Mouse (Mus musculus) myocyte (in vitro differentiated cells): ENCODE measurements around the gene Dnajc17. TPM values are rescaled to one million over a fixed set of nuclear protein-coding genes. Genes with fewer than 3 reads are reported as not detected.
A peak's percentile ranks its signal among the peaks of the same experiment; 100 is the strongest.

Experiments
- H3K27me3 ChIP-seq: one replicate; pipeline ENCODE4 v1.6.1; 2011; ENCODE audit not compliant: control insufficient read depth, insufficient read depth, insufficient read length
- H3K36me3 ChIP-seq: one replicate; pipeline ENCODE4 v1.6.1; 2011; ENCODE audit not compliant: control insufficient read depth, insufficient read depth
- H3K4me2 ChIP-seq: one replicate; pipeline ENCODE4 v1.6.1; 2011; ENCODE audit warnings: low read depth, control low read depth
- H3K4me3 ChIP-seq: one replicate; pipeline ENCODE4 v1.5.1; 2011; ENCODE audit warnings: mild to moderate bottlenecking, control low read depth, moderate library complexity
- H3K79me2 ChIP-seq: one replicate; pipeline ENCODE4 v1.6.1; 2011; ENCODE audit not compliant: control insufficient read depth, insufficient read depth
- H3ac ChIP-seq: one replicate; pipeline ENCODE4 v1.6.1; 2011; ENCODE audit not compliant: control insufficient read depth, insufficient read length
- CEBPB ChIP-seq: IDR thresholded peaks from 2 replicates; pipeline ENCODE4 v1.6.1; 2011; ENCODE audit warnings: mild to moderate bottlenecking, moderate library complexity; ENCODE audit not compliant: poor library complexity, insufficient read depth, severe bottlenecking
- E2F4 ChIP-seq: IDR thresholded peaks from one replicate; pipeline ENCODE4 v1.6.1; 2011; ENCODE audit warnings: mild to moderate bottlenecking, control low read depth, moderate library complexity; ENCODE audit not compliant: insufficient read depth
- MAX ChIP-seq: IDR thresholded peaks from one replicate; pipeline ENCODE4 v1.6.1; 2011; ENCODE audit warnings: low read depth, mild to moderate bottlenecking, control low read depth
- MYOD1 ChIP-seq, 3 experiments: IDR thresholded peaks; one replicate each; pipeline ENCODE4 v1.6.1; 2011; ENCODE audit warnings: control low read depth in 2 of 3, low read depth in 2 of 3, mild to moderate bottlenecking in 2 of 3, moderate library complexity in 1 of 3; ENCODE audit not compliant: insufficient read length in 2 of 3, control insufficient read depth in 1 of 3
- MYOG ChIP-seq, 3 experiments: IDR thresholded peaks; one replicate each; pipeline ENCODE4 v1.6.1; 2011; ENCODE audit warnings: control low read depth in 2 of 3, low read depth in 2 of 3, mild to moderate bottlenecking in 2 of 3; ENCODE audit not compliant: insufficient read length in 2 of 3, control insufficient read depth in 1 of 3, insufficient read depth in 1 of 3
- POLR2A ChIP-seq: IDR thresholded peaks from one replicate; pipeline ENCODE4 v1.6.1; 2011; ENCODE audit warnings: low read depth, mild to moderate bottlenecking, control low read depth, moderate library complexity; ENCODE audit not compliant: insufficient read length
- POLR2AphosphoS2 ChIP-seq: IDR thresholded peaks from one replicate; pipeline ENCODE4 v1.6.1; 2011; ENCODE audit warnings: low read depth, control low read depth; ENCODE audit not compliant: insufficient read length
- REST ChIP-seq: IDR thresholded peaks from one replicate; pipeline ENCODE4 v1.6.1; 2011; ENCODE audit warnings: mild to moderate bottlenecking, control low read depth, moderate library complexity; ENCODE audit not compliant: insufficient read depth, insufficient read length
- SRF ChIP-seq: IDR thresholded peaks from one replicate; pipeline ENCODE4 v1.6.1; 2011; ENCODE audit warnings: low read depth; ENCODE audit not compliant: control insufficient read depth, insufficient read length
- TCF12 ChIP-seq: IDR thresholded peaks from one replicate; pipeline ENCODE4 v1.6.1; 2011; ENCODE audit warnings: mild to moderate bottlenecking, control low read depth; ENCODE audit not compliant: poor library complexity, insufficient read depth, severe bottlenecking
- TCF3 ChIP-seq: IDR thresholded peaks from one replicate; pipeline ENCODE4 v1.6.1; 2011; ENCODE audit warnings: low read depth, control low read depth; ENCODE audit not compliant: insufficient read length
- USF1 ChIP-seq: IDR thresholded peaks from one replicate; pipeline ENCODE4 v1.6.1; 2011; ENCODE audit warnings: low read depth, mild to moderate bottlenecking, control low read depth, moderate library complexity
- polyA plus RNA-seq: library from polyadenylated mRNA; unstranded; fragments of >200 nt; fragmentation: generic; extraction: Trizol; gene quantifications from one replicate; pipeline ENCODE4 v1.2.1, GENCODE M21; 2012; ENCODE audit warnings: missing spikeins

Dnajc17 gene
- polyA plus RNA-seq, 1 experiment, result 17.2 TPM

- peak overlapping the region; percentile 25 for H3K4me2 ChIP-seq
- H3K4me3 ChIP-seq, result no peak overlapping the region
- no peaks in the 10 kb centered on the region for H3K36me3 ChIP-seq
- TF ChIP-seq REST, result no peak
- no peak for TF ChIP-seq POLR2A
- TF ChIP-seq TCF12, result no peak
- no peak for TF ChIP-seq USF1
- no peak for TF ChIP-seq POLR2AphosphoS2
- no peak for TF ChIP-seq MYOD1 (IDR thresholded peaks at IDR 0.05; ENCODE audit: control insufficient read depth in 1 of 3, insufficient read length in 2 of 3, low read depth in 2 of 3)
- TF ChIP-seq TCF3, result no peak
- no peak overlapping the region for H3ac ChIP-seq
- no peaks in the 10 kb centered on the region for H3K79me2 ChIP-seq
- H3K27me3 ChIP-seq, result no peaks in the 10 kb centered on the region
Measured at GRCm38 (mm10) chr2:119170282-119170681, 38.3 kb downstream of the Dnajc17 start.

DNA sequence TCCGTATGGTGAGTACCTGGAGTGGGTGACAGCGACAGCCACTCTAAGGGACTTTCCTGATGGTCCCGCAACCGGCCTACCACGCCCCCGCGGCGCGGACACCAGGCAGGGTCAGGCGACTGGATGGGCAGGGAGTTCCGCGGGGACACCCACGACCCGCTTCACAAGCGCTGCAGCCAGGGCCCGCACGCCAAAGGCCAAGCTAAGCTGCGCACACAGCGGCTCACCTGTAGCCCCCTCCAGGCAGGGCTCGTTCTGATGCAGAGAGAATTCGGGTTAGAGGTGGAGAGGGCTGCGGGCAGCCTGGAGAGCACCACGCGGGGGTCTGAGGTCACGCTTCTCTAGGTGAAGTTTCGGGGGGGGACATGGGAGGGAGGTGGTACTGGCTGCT lies 40.7 kb downstream of the Dnajc17 start:
- no peaks in the 10 kb centered on the region for H3K27me3 ChIP-seq
- no peaks in the 10 kb centered on the region for H3K36me3 ChIP-seq
- no peaks in the 10 kb centered on the region for H3K79me2 ChIP-seq
- peak overlapping the region; percentile 14 for H3ac ChIP-seq
- H3K4me2 ChIP-seq, result peak overlapping the region; percentile 98
- no peak for TF ChIP-seq REST
- no peak for TF ChIP-seq SRF
- no peak for TF ChIP-seq POLR2AphosphoS2
- no peak for TF ChIP-seq CEBPB
- no peak for TF ChIP-seq MYOD1 (IDR thresholded peaks at IDR 0.05; ENCODE audit: control insufficient read depth in 1 of 3, insufficient read length in 2 of 3, low read depth in 2 of 3)
- TF ChIP-seq TCF12, result no peak
- H3K4me3 ChIP-seq, result peak overlapping the region; percentile 47

DNA sequence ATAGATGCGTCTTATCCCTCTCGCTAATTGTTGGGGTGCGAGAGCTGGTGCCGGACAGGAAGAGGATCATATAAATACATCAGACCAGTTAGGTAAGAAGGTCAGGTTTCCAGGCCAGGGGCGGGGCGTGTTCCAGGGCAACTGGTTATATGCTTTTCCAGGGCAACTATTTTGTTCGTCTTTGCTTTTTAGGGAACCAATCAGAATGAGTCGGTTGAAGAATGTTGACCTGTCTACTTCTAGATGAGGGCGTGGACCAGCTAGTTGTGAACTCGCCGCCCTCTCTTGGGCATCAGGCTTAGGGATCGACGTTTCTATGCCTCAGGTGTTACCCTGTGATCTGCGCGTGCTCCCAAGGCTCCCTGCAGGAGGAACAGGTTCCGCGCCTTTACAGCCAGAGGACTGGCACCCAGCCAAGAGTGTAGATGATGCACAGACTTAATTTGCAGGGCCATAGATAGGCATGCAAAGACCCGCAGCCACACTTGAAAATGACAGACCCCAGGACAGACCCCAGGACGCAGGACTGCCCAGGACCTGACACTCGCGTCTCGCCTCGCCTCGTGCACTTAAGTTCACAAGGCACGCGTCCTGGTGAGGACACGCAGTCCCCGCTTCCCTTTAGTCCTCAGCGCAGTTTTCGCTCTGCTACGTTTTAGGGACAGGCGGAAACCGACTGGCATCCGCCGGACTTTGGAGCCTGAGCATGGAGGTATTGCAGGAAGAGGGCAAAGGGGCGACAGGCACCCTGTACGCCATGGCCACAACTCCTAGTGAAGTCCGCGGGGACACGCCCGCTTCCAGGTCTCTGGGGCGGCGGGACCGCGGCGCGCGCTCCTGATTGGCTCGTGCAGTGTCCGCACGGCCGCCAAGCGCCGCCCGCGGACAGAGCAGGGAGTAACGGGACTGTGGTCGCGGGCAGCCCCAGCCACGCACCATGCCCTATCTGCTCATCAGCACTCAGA lies 41.4 kb downstream of the Dnajc17 start, which contains the start of gene Gchfr:
Gene Gchfr, plus strand, starts transcription at position 873 of the 965 bp plus-strand sequence.
- peak within 1 kb of the TSS; percentile 14 for H3ac ChIP-seq
- TF ChIP-seq POLR2AphosphoS2 (peak; percentile 63), POLR2A (peak; percentile 73), TCF3 (no peak), CEBPB (no peak), MYOG (IDR thresholded peaks at IDR 0.05; ENCODE audit: control insufficient read depth in 1 of 3, insufficient read depth in 1 of 3, insufficient read length in 2 of 3, low read depth in 2 of 3) (no peak), REST (no peak)
- peak within 1 kb of the TSS; percentile 98 for H3K4me2 ChIP-seq
- H3K4me3 ChIP-seq, result peak within 1 kb of the TSS; percentile 47
- H3K36me3 ChIP-seq, result no peaks in the 10 kb centered on the region
- H3K79me2 ChIP-seq, result no peaks in the 10 kb centered on the region
- H3K27me3 ChIP-seq, result no peaks in the 10 kb centered on the region

- no peaks in the 10 kb centered on the region for H3K36me3 ChIP-seq
- no peak for TF ChIP-seq CEBPB
- TF ChIP-seq REST, result no peak
- TF ChIP-seq POLR2A, result no peak
- no peak for TF ChIP-seq USF1
- TF ChIP-seq MAX, result no peak
- no peak for TF ChIP-seq TCF3
- TF ChIP-seq MYOD1 (IDR thresholded peaks at IDR 0.05; ENCODE audit: control insufficient read depth in 1 of 3, insufficient read length in 2 of 3, low read depth in 2 of 3), result no peak
- TF ChIP-seq TCF12, result no peak
- no peak for TF ChIP-seq POLR2AphosphoS2
- no peak for TF ChIP-seq MYOG (IDR thresholded peaks at IDR 0.05; ENCODE audit: control insufficient read depth in 1 of 3, insufficient read depth in 1 of 3, insufficient read length in 2 of 3, low read depth in 2 of 3)
- no peak for TF ChIP-seq E2F4
- no peak for TF ChIP-seq SRF
- H3ac ChIP-seq, result no peak overlapping the region
- H3K4me2 ChIP-seq, result no peak overlapping the region
- no peak overlapping the region for H3K4me3 ChIP-seq
- H3K27me3 ChIP-seq, result no peaks in the 10 kb centered on the region
- no peaks in the 10 kb centered on the region for H3K79me2 ChIP-seq
Measured at GRCm38 (mm10) chr2:119165401-119165800, 43.2 kb downstream of the Dnajc17 start.

- H3K27me3 ChIP-seq, result no peaks in the 10 kb centered on the region
- no peak for TF ChIP-seq TCF12
- no peak for TF ChIP-seq E2F4
- no peak for TF ChIP-seq CEBPB
- no peak for TF ChIP-seq TCF3
- no peak for TF ChIP-seq MAX
- TF ChIP-seq SRF, result no peak
- TF ChIP-seq USF1, result no peak
- no peak for TF ChIP-seq MYOG (IDR thresholded peaks at IDR 0.05; ENCODE audit: control insufficient read depth in 1 of 3, insufficient read depth in 1 of 3, insufficient read length in 2 of 3, low read depth in 2 of 3)
- no peak for TF ChIP-seq POLR2A
- TF ChIP-seq MYOD1 (IDR thresholded peaks at IDR 0.05; ENCODE audit: control insufficient read depth in 1 of 3, insufficient read length in 2 of 3, low read depth in 2 of 3), result no peak
- no peak for TF ChIP-seq POLR2AphosphoS2
- TF ChIP-seq REST, result no peak
Measured at GRCm38 (mm10) chr2:119163999-119164398, 44.6 kb downstream of the Dnajc17 start.

More at GRCm38 (mm10) chr2:119163999-119164398, 44.6 kb downstream of the Dnajc17 start:
- no peak overlapping the region for H3K4me2 ChIP-seq
- no peaks in the 10 kb centered on the region for H3K79me2 ChIP-seq
- H3ac ChIP-seq, result no peak overlapping the region
- H3K36me3 ChIP-seq, result no peaks in the 10 kb centered on the region
- H3K4me3 ChIP-seq, result no peak overlapping the region
